Mouse (Mus musculus): ENCODE measurements around the gene Mark3.

GRCm38 (mm10) chr12:111565363-111565762, 9.0 kb upstream of the Mark3 start:
- TF ChIP-seq ZNF384 (IDR thresholded peaks at IDR 0.05; ENCODE audit: low read depth, low read length) (no peak), MAFK (IDR thresholded peaks at IDR 0.05; ENCODE audit: insufficient replicate concordance, low read length) (no peak), TBP (conservative IDR thresholded peaks at IDR 0.05; ENCODE audit: low read depth, low read length) (no peak), CTCF (conservative IDR thresholded peaks at IDR 0.05 in 1 of 2, IDR thresholded peaks at IDR 0.05 in 1 of 2; ENCODE audit: low read depth in 2 of 2, low read length in 2 of 2) (no peak), POLR2A (IDR thresholded peaks at IDR 0.05; ENCODE audit: low read depth, low read length) (no peak), CHD1 (IDR thresholded peaks at IDR 0.05; ENCODE audit: low read depth, low read length) (no peak), EP300 (IDR thresholded peaks at IDR 0.05; ENCODE audit: low read length) (no peak), ZKSCAN1 (IDR thresholded peaks at IDR 0.05; ENCODE audit: borderline replicate concordance, low read depth, low read length) (no peak), USF2 (conservative IDR thresholded peaks at IDR 0.05; ENCODE audit: low read depth, low read length) (no peak), UBTF (IDR thresholded peaks at IDR 0.05; ENCODE audit: low read depth, low read length) (no peak), MAX (IDR thresholded peaks at IDR 0.05; ENCODE audit: low read length) (no peak), POLR2AphosphoS2 (IDR thresholded peaks at IDR 0.05; ENCODE audit: low read depth, low read length) (no peak), USF1 (IDR thresholded peaks at IDR 0.05; ENCODE audit: low read depth, low read length) (no peak), ZC3H11A (IDR thresholded peaks at IDR 0.05; ENCODE audit: low read depth, low read length) (no peak)
